8 mouse cellular contexts compared by ENCODE assay signal in the genomic region with DNA sequence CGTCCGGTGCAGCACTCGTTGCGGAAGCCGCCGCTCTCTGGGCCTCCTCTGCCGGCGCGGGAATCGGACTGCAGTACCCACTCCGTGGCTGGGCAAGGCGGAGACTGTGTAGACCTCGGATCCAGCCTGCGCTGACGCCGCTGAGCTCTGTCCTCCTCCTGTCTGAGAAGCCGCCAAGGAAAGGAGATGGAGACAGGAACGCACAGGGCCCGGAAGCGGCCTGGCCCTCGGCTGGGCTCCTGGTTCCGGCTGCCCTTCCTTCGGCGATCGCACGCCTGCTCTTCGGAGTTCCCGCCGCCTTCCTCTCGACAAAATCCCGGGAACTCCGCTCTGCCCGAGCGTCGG. TPM values are rescaled to one million over a fixed set of nuclear protein-coding genes. Genes with fewer than 3 reads are reported as not detected.
DNase-seq lines count a peak whose midpoint lies in the region; ATAC-seq and TF ChIP-seq lines count a peak whose summit lies in the region.

No protein-coding gene starts in this region.

- H3K4me3 ChIP-seq in heart, embryonic 12.5 days: peak overlapping the region; percentile 96
- peak overlapping the region; percentile 87 for H3K4me3 ChIP-seq in ES-Bruce4 (ENCODE audit: low read depth, low read length)
- H3K4me3 ChIP-seq in hindbrain, embryonic 10.5 days: peak overlapping the region; percentile 94

- peaks cover 32% of the 10 kb centered on the region for H3K4me1 ChIP-seq in heart, embryonic 12.5 days (replicated peaks)
- no peaks in the 10 kb centered on the region for H3K4me1 ChIP-seq in ES-Bruce4 (ENCODE audit: control insufficient read depth, insufficient read depth, low read length)
- peaks cover 64% of the 10 kb centered on the region for H3K4me1 ChIP-seq in hindbrain, embryonic 10.5 days (replicated peaks)

- TF ChIP-seq POLR2A in ES-Bruce4 (IDR thresholded peaks at IDR 0.05; ENCODE audit: insufficient read depth, low read length): no peak

- TF ChIP-seq CTCF in ES-Bruce4 (IDR thresholded peaks at IDR 0.05; ENCODE audit: low read depth, low read length): no peak

- no peak for DNase-seq in heart, postnatal 25 days (ENCODE audit: low spot score)
- no peak for DNase-seq in hindbrain, embryonic 10.5 days (ENCODE audit: low spot score)
- DNase-seq in adrenal gland, postnatal 10 days: no peak
- no peak for DNase-seq in yolk sac, embryonic 10.5 days (ENCODE audit: low spot score)
- no peak for DNase-seq in kidney, postnatal 14 days

- ATAC-seq in heart, embryonic 12.5 days (ENCODE audit: insufficient number of reproducible peaks, low FRiP score): no peak; the same call in 1 of the 2 replicates
- peak; percentile 2; the same call in 1 of the 2 replicates for ATAC-seq in megakaryocyte progenitor cell, adult 5-6 weeks (replicated peaks; ENCODE audit: poor library complexity)

- under 1% methylated on average over 35 of the region's 35 CpGs for WGBS in heart, embryonic 12.5 days
- under 1% methylated on average over 35 of the region's 35 CpGs for WGBS in hindbrain, embryonic 10.5 days

- peaks cover 23% of the 10 kb centered on the region for H3K36me3 ChIP-seq in heart, embryonic 12.5 days
- peaks cover 33% of the 10 kb centered on the region for H3K36me3 ChIP-seq in ES-Bruce4 (ENCODE audit: control insufficient read depth, insufficient read depth, low read length, poor library complexity, severe bottlenecking)
- H3K36me3 ChIP-seq in hindbrain, embryonic 10.5 days: peaks cover 39% of the 10 kb centered on the region

- intact Hi-C loops in heart, postnatal 25 days (cut with DNase I): no loop called here

- H3K9me3 ChIP-seq in heart, embryonic 12.5 days (replicated peaks): no peaks in the 10 kb centered on the region
- H3K9me3 ChIP-seq in ES-Bruce4 (replicated peaks; ENCODE audit: control insufficient read depth, insufficient read depth, low read length, poor library complexity, severe bottlenecking): no peaks in the 10 kb centered on the region
- no peaks in the 10 kb centered on the region for H3K9me3 ChIP-seq in hindbrain, embryonic 10.5 days

- H3K27me3 ChIP-seq in heart, embryonic 12.5 days (replicated peaks): no peaks in the 10 kb centered on the region
- no peaks in the 10 kb centered on the region for H3K27me3 ChIP-seq in ES-Bruce4 (ENCODE audit: control insufficient read depth, insufficient read depth, low read length, poor library complexity, severe bottlenecking)
- no peaks in the 10 kb centered on the region for H3K27me3 ChIP-seq in hindbrain, embryonic 10.5 days (ENCODE audit: insufficient read depth, poor library complexity, severe bottlenecking)

- peak overlapping the region; percentile 98 for H3K27ac ChIP-seq in heart, embryonic 12.5 days (ENCODE audit: poor library complexity, severe bottlenecking)
- H3K27ac ChIP-seq in ES-Bruce4 (ENCODE audit: insufficient read depth, low read length): peak overlapping the region; percentile 64
- peak overlapping the region; percentile 98 for H3K27ac ChIP-seq in hindbrain, embryonic 10.5 days

- no peak for TF ChIP-seq EP300 in ES-Bruce4 (IDR thresholded peaks at IDR 0.05; ENCODE audit: insufficient read depth, low read depth, low read length)

- H3K4me2 ChIP-seq in heart, embryonic 12.5 days: peak overlapping the region; percentile 99

- H3K9ac ChIP-seq in heart, embryonic 12.5 days: peak overlapping the region; percentile 98
- H3K9ac ChIP-seq in ES-Bruce4 (ENCODE audit: low read depth, poor library complexity, severe bottlenecking): peak overlapping the region; percentile 88

RNA-seq across cellular contexts. Expression of a gene that starts 0.6 kb away (rescaled TPM):
- polyA plus RNA-seq in heart, embryonic 12.5 days (2016; fragmentation: Nextera tagmentation; extraction: Ambion mirVana): 42.3 and 46.2 TPM in 2 replicates
- total RNA-seq in heart, postnatal 25 days (2021): 10 to 100 TPM; 22.1 to 27.3 TPM
- 59.9 and 68.9 TPM in 2 replicates for polyA plus RNA-seq in ES-Bruce4 (2011; ENCODE audit: insufficient read depth, insufficient read length, low read depth, missing spikeins)
- 46.2 and 54.6 TPM in 2 replicates for polyA plus RNA-seq in hindbrain, embryonic 10.5 days (2016; fragmentation: Nextera tagmentation; extraction: Ambion mirVana)
- 54.1 and 60.2 TPM in 2 replicates for total RNA-seq in megakaryocyte progenitor cell, adult 5-6 weeks (2015)
- 86.1 and 90.7 TPM in 2 replicates for total RNA-seq in megakaryocyte progenitor cell, adult 5-6 weeks (2017)
- total RNA-seq in adrenal gland, postnatal 10 days (2021): 100 to 1,000 TPM in 1 of 2 experiments, 10 to 100 TPM in 1; 83.1 to 108 TPM

RNA-seq across cellular contexts. Expression of a gene that starts 32.5 kb away (rescaled TPM):
- polyA plus RNA-seq in heart, embryonic 12.5 days (2016; fragmentation: Nextera tagmentation; extraction: Ambion mirVana): 18.7 and 19.4 TPM in 2 replicates
- total RNA-seq in heart, postnatal 25 days (2021): 10 to 100 TPM; 66.5 to 77.1 TPM
- polyA plus RNA-seq in ES-Bruce4 (2011; ENCODE audit: insufficient read depth, insufficient read length, low read depth, missing spikeins): 1.3 and 1.9 TPM in 2 replicates
- 8.8 and 17.4 TPM in 2 replicates for polyA plus RNA-seq in hindbrain, embryonic 10.5 days (2016; fragmentation: Nextera tagmentation; extraction: Ambion mirVana)
- total RNA-seq in megakaryocyte progenitor cell, adult 5-6 weeks (2015): 0.42 and 1.8 TPM in 2 replicates
- total RNA-seq in megakaryocyte progenitor cell, adult 5-6 weeks (2017): 1.1 and 2.2 TPM in 2 replicates
- 10 to 100 TPM; 16.9 to 21.7 TPM for total RNA-seq in adrenal gland, postnatal 10 days (2021)

Comparison
In these comparisons a context has a peak if more than half of its experiments do, and no peak if none do; other contexts are left out.
1. RNA of a gene that starts 32.5 kb away (total RNA-seq): 66.5 to 77.1 TPM in heart, postnatal 25 days and 16.9 to 21.7 TPM in adrenal gland, postnatal 10 days; 0.42 to 2.2 TPM in megakaryocyte progenitor cell, adult 5-6 weeks; every median in the first group is over 4 times any median in the second.
2. Peak in every context shown above with its lines, with median percentiles within 50 percentile points of each other: H3K27ac ChIP-seq and H3K4me3 ChIP-seq.